Mouse (Mus musculus): ENCODE results near the gene Mbnl2. TPM values are rescaled to one million over a fixed set of nuclear protein-coding genes. Genes with fewer than 3 reads are reported as not detected.

The Mbnl2 gene
- total and polyA plus RNA-seq, 3 experiments, result 24.4 to 158 (median 70.1) TPM

DNA sequence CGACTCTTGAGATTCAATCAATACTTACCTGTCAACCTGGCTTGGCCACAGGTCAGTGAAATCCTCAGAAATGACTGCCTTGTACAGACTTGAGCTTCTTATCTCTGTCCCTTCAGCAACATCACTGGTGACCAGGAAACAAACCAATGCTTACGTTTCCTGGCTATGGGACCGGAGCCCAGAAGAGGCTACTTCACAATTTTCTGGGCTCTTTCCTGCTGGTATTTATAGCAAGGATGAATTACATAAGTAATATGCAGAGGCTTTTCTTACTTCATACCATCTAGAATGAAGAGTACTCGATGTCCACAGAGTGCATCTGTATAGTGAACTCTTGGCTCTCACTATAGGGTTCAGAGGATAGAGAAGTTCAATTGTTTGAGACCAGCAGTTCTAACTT, 111.8 kb downstream of the Mbnl2 start:
- TF ChIP-seq CTCF (IDR thresholded peaks at IDR 0.05; ENCODE audit: low read depth, low read length) (no peak), TAL1 (conservative IDR thresholded peaks at IDR 0.05; ENCODE audit: low read depth, low read length) (no peak), POLR2AphosphoS5 (IDR thresholded peaks at IDR 0.05; ENCODE audit: insufficient replicate concordance, low read depth, low read length) (no peak), GATA1 (IDR thresholded peaks at IDR 0.05; ENCODE audit: borderline replicate concordance, low read length) (no peak), GATA2 (IDR thresholded peaks at IDR 0.05; ENCODE audit: borderline replicate concordance, low read depth, low read length) (no peak)
- no peak for ATAC-seq (ENCODE audit: extremely low read depth, insufficient number of reproducible peaks, low FRiP score, poor library complexity, severe bottlenecking)

DNA sequence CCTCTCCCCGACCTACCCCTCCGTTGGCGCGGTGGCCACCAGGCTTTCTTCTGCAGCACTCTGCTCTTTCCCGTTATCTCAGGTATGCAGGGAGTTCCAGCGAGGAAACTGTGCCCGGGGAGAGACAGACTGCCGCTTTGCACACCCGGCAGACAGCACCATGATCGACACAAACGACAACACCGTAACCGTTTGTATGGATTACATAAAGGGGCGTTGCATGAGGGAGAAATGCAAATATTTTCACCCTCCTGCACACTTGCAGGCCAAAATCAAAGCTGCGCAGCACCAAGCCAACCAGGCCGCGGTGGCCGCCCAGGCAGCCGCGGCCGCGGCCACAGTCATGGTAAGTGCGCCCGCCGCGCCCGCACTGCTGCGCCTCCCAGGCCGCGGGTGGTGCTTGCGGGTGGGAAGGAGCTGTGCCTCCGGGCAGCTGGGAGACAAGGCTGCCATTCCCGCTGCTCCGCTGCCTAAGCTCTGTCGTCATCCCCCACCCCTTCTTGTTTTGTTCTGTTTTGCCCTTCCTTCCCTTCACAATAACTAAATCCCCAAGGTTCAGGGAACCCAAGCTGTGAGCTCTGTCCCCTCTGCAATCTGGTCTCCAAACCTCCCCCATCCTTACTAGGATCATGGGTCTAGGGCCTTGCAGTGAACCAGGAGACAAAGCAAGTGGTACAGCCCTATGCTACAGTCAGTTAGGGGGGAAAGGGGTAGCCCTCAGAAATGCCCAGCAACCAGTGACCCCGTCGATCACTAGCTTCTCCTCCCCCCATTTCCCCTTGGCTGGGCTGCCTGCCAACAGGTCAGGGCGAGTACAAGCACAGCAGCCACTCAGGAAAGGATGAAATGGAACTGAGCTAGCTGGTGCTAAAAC, 113.6 kb downstream of the Mbnl2 start:
- no peaks in the 10 kb centered on the region for H3K4me1 ChIP-seq (ENCODE audit: insufficient read depth, low read depth, low read length)
- H3K27me3 ChIP-seq (ENCODE audit: insufficient read depth, low read length), result no peaks in the 10 kb centered on the region
- peaks cover 47% of the 10 kb centered on the region for H3K36me3 ChIP-seq (replicated peaks)
- TF ChIP-seq GATA2 (IDR thresholded peaks at IDR 0.05; ENCODE audit: borderline replicate concordance, low read depth, low read length) (no peak), GATA1 (IDR thresholded peaks at IDR 0.05; ENCODE audit: borderline replicate concordance, low read length) (no peak), TAL1 (conservative IDR thresholded peaks at IDR 0.05; ENCODE audit: low read depth, low read length) (no peak), CTCF (IDR thresholded peaks at IDR 0.05; ENCODE audit: low read depth, low read length) (no peak), POLR2AphosphoS5 (IDR thresholded peaks at IDR 0.05; ENCODE audit: insufficient replicate concordance, low read depth, low read length) (no peak)
- ATAC-seq (ENCODE audit: extremely low read depth, insufficient number of reproducible peaks, low FRiP score, poor library complexity, severe bottlenecking) (no peak), DNase-seq (ENCODE audit: low spot score) (no peak)
- H3K9me3 ChIP-seq (replicated peaks), result no peaks in the 10 kb centered on the region
- no peak overlapping the region for H3K4me3 ChIP-seq (ENCODE audit: low read depth, low read length)

More for the DNA sequence above, 111.8 kb downstream of the Mbnl2 start:
- no peak for DNase-seq (ENCODE audit: low spot score)
- H3K4me3 ChIP-seq (ENCODE audit: low read depth, low read length), result no peak overlapping the region
- no peaks in the 10 kb centered on the region for H3K27me3 ChIP-seq (ENCODE audit: insufficient read depth, low read length)
- peaks cover 42% of the 10 kb centered on the region for H3K36me3 ChIP-seq (replicated peaks)
- H3K4me1 ChIP-seq (ENCODE audit: insufficient read depth, low read depth, low read length), result no peaks in the 10 kb centered on the region
- no peaks in the 10 kb centered on the region for H3K9me3 ChIP-seq (replicated peaks)

DNA sequence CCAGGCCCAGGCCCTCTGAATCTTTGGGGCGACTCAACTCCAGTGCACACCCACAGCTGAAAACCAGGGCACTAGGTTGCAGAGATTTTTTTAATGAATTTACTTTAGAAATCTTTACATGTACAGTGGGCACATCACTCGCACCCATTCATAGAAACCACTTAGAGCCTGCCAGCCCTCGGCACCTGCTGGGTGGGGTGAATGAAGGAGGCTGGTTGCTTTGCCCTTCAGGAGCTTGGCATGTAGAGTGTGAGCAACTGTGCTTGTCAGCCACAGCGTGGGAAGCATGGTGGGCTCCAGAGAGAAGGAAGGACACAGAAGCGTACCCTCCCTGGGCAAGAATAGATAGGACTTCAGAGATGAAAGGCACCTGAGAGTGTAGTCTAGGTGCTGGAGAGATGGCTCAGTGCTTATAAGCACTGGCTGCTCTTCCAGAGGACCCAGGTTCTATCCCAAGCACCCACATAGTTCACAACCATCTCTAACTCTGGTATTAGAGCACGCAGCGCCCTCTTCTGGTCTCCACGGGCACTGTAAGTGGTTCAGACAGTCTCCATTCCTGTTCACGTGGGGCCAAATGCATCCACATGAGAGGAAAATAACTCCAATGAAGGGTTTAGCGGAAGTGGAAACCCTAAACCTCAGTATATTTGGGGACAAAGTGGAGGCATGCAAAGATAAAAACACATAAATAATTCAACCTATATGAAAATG, 114.9 kb downstream of the Mbnl2 start:
- no peaks in the 10 kb centered on the region for H3K4me1 ChIP-seq (ENCODE audit: insufficient read depth, low read depth, low read length)
- TF ChIP-seq TAL1 (conservative IDR thresholded peaks at IDR 0.05; ENCODE audit: low read depth, low read length) (no peak), GATA1 (IDR thresholded peaks at IDR 0.05; ENCODE audit: borderline replicate concordance, low read length) (no peak), CTCF (IDR thresholded peaks at IDR 0.05; ENCODE audit: low read depth, low read length) (no peak), GATA2 (IDR thresholded peaks at IDR 0.05; ENCODE audit: borderline replicate concordance, low read depth, low read length) (no peak), POLR2AphosphoS5 (IDR thresholded peaks at IDR 0.05; ENCODE audit: insufficient replicate concordance, low read depth, low read length) (no peak)
- no peak for DNase-seq (ENCODE audit: low spot score)
- H3K9me3 ChIP-seq (replicated peaks), result no peaks in the 10 kb centered on the region
- H3K4me3 ChIP-seq (ENCODE audit: low read depth, low read length), result no peak overlapping the region
- H3K27me3 ChIP-seq (ENCODE audit: insufficient read depth, low read length), result no peaks in the 10 kb centered on the region
- ATAC-seq (ENCODE audit: extremely low read depth, insufficient number of reproducible peaks, low FRiP score, poor library complexity, severe bottlenecking), result no peak
- H3K36me3 ChIP-seq (replicated peaks), result peaks cover 45% of the 10 kb centered on the region

DNA sequence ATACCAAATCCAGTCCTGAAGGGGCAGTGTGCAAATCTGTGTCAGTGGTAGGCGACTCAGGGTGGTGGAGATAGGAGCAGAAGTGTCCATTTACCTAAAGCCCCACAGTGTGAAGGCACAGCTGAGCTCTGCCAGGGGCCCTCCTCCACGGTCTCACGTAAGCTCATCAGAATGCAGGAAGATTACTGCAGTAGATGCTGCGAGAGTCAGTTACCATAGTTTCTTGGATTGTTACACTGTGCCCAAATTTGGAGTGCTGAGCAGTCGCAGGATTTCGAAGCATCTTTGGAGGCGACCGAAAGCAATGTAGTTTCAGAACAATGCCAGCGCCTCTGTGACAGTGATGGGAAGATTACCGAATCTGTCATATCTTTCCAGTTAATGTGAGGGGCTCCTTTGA, 116.2 kb downstream of the Mbnl2 start:
- no peaks in the 10 kb centered on the region for H3K4me1 ChIP-seq (ENCODE audit: insufficient read depth, low read depth, low read length)
- H3K9me3 ChIP-seq (replicated peaks), result no peaks in the 10 kb centered on the region
- DNase-seq (ENCODE audit: low spot score) (no peak), ATAC-seq (ENCODE audit: extremely low read depth, insufficient number of reproducible peaks, low FRiP score, poor library complexity, severe bottlenecking) (no peak)
- H3K36me3 ChIP-seq (replicated peaks), result peaks cover 50% of the 10 kb centered on the region
- TF ChIP-seq TAL1 (conservative IDR thresholded peaks at IDR 0.05; ENCODE audit: low read depth, low read length), result no peak
- TF ChIP-seq POLR2AphosphoS5 (IDR thresholded peaks at IDR 0.05; ENCODE audit: insufficient replicate concordance, low read depth, low read length), result no peak
- TF ChIP-seq GATA1 (IDR thresholded peaks at IDR 0.05; ENCODE audit: borderline replicate concordance, low read length), result no peak
- TF ChIP-seq GATA2 (IDR thresholded peaks at IDR 0.05; ENCODE audit: borderline replicate concordance, low read depth, low read length), result no peak
- no peak for TF ChIP-seq CTCF (IDR thresholded peaks at IDR 0.05; ENCODE audit: low read depth, low read length)
- no peaks in the 10 kb centered on the region for H3K27me3 ChIP-seq (ENCODE audit: insufficient read depth, low read length)
- no peak overlapping the region for H3K4me3 ChIP-seq (ENCODE audit: low read depth, low read length)

GRCm38 (mm10) chr14:120392441-120392840, 117.0 kb downstream of the Mbnl2 start:
- no peak overlapping the region for H3K4me3 ChIP-seq (ENCODE audit: low read depth, low read length)
- ATAC-seq (ENCODE audit: extremely low read depth, insufficient number of reproducible peaks, low FRiP score, poor library complexity, severe bottlenecking), result no peak
- H3K27me3 ChIP-seq (ENCODE audit: insufficient read depth, low read length), result no peaks in the 10 kb centered on the region
- no peaks in the 10 kb centered on the region for H3K4me1 ChIP-seq (ENCODE audit: insufficient read depth, low read depth, low read length)
- H3K9me3 ChIP-seq (replicated peaks), result no peaks in the 10 kb centered on the region
- DNase-seq (ENCODE audit: low spot score), result no peak
- no peak for TF ChIP-seq GATA1 (IDR thresholded peaks at IDR 0.05; ENCODE audit: borderline replicate concordance, low read length)
- TF ChIP-seq TAL1 (conservative IDR thresholded peaks at IDR 0.05; ENCODE audit: low read depth, low read length), result no peak
- TF ChIP-seq CTCF (IDR thresholded peaks at IDR 0.05; ENCODE audit: low read depth, low read length), result no peak
- no peak for TF ChIP-seq POLR2AphosphoS5 (IDR thresholded peaks at IDR 0.05; ENCODE audit: insufficient replicate concordance, low read depth, low read length)
- TF ChIP-seq GATA2 (IDR thresholded peaks at IDR 0.05; ENCODE audit: borderline replicate concordance, low read depth, low read length), result no peak
- H3K36me3 ChIP-seq (replicated peaks), result peaks cover 54% of the 10 kb centered on the region

GRCm38 (mm10) chr14:120393441-120393840, 118.0 kb downstream of the Mbnl2 start:
- H3K36me3 ChIP-seq (replicated peaks), result peaks cover 57% of the 10 kb centered on the region
- no peaks in the 10 kb centered on the region for H3K27me3 ChIP-seq (ENCODE audit: insufficient read depth, low read length)
- no peak for ATAC-seq (ENCODE audit: extremely low read depth, insufficient number of reproducible peaks, low FRiP score, poor library complexity, severe bottlenecking)
- H3K4me1 ChIP-seq (ENCODE audit: insufficient read depth, low read depth, low read length), result no peaks in the 10 kb centered on the region
- TF ChIP-seq GATA1 (IDR thresholded peaks at IDR 0.05; ENCODE audit: borderline replicate concordance, low read length) (no peak), CTCF (IDR thresholded peaks at IDR 0.05; ENCODE audit: low read depth, low read length) (no peak), GATA2 (IDR thresholded peaks at IDR 0.05; ENCODE audit: borderline replicate concordance, low read depth, low read length) (no peak), POLR2AphosphoS5 (IDR thresholded peaks at IDR 0.05; ENCODE audit: insufficient replicate concordance, low read depth, low read length) (no peak), TAL1 (conservative IDR thresholded peaks at IDR 0.05; ENCODE audit: low read depth, low read length) (no peak)
- DNase-seq (ENCODE audit: low spot score), result no peak
- H3K4me3 ChIP-seq (ENCODE audit: low read depth, low read length), result no peak overlapping the region
- H3K9me3 ChIP-seq (replicated peaks), result no peaks in the 10 kb centered on the region

Measured in G1E (cell line).